Mouse (Mus musculus): ENCODE measurements around the gene Dok3. TPM values are rescaled to one million over a fixed set of nuclear protein-coding genes. Genes with fewer than 3 reads are reported as not detected.

Dok3 gene
- total and polyA plus RNA-seq, 2 experiments from 2014 or later = 1.1 to 4.7 TPM

- H3K4me3 ChIP-seq (ENCODE audit: low read length) = peak within 1 kb of the TSS; percentile 71
- no peak for TF ChIP-seq CTCF (IDR thresholded peaks at IDR 0.05; ENCODE audit: low read depth)
- peak; percentile 79 for ATAC-seq
- H3K4me1 ChIP-seq (ENCODE audit: insufficient read depth, low read length) = peaks cover 19% of the 10 kb centered on the region
- H3K27me3 ChIP-seq (ENCODE audit: insufficient read depth, low read length) = no peaks in the 10 kb centered on the region
- under 1% methylated on average over 51 of the region's 83 CpGs for WGBS
- peak within 1 kb of the TSS; percentile 99 for H3K9ac ChIP-seq (replicated peaks; ENCODE audit: low read length)
- H3K27ac ChIP-seq = peak within 1 kb of the TSS; percentile 99
- H3K36me3 ChIP-seq (ENCODE audit: insufficient read depth, low read length) = no peaks in the 10 kb centered on the region
- H3K4me2 ChIP-seq (ENCODE audit: low read depth, low read length) = peak within 1 kb of the TSS; percentile 89
- DNase-seq (ENCODE audit: low spot score) = peak; percentile 88
- H3K9me3 ChIP-seq (ENCODE audit: low read length) = no peaks in the 10 kb centered on the region
Measured at GRCm38 (mm10) chr13:55487578-55488498, 41.3 kb downstream of the Dok3 start, which contains the start of gene Dbn1. Dbn1 (minus strand) TSS chr13:55488111.

- ATAC-seq (peak; percentile 48), DNase-seq (ENCODE audit: low spot score) (peak; percentile 75)
- Histone ChIP-seq H3K36me3 (ENCODE audit: insufficient read depth, low read length) (peaks cover 3% of the 10 kb centered on the region; the same call in 1 of the 2 replicates), H3K27me3 (ENCODE audit: insufficient read depth, low read length) (no peaks in the 10 kb centered on the region), H3K27ac (peak overlapping the region; percentile 99), H3K9ac (replicated peaks; ENCODE audit: low read length) (peak overlapping the region; percentile 99), H3K9me3 (ENCODE audit: low read length) (no peaks in the 10 kb centered on the region), H3K4me1 (ENCODE audit: insufficient read depth, low read length) (peaks cover 23% of the 10 kb centered on the region), H3K4me3 (ENCODE audit: low read length) (peak overlapping the region; percentile 71), H3K4me2 (ENCODE audit: low read depth, low read length) (peak overlapping the region; percentile 89)
- under 1% methylated on average over 28 of the region's 29 CpGs for WGBS
- no peak for TF ChIP-seq CTCF (IDR thresholded peaks at IDR 0.05; ENCODE audit: low read depth)
Measured at GRCm38 (mm10) chr13:55486916-55487577, 42.0 kb downstream of the Dok3 start.

DNA sequence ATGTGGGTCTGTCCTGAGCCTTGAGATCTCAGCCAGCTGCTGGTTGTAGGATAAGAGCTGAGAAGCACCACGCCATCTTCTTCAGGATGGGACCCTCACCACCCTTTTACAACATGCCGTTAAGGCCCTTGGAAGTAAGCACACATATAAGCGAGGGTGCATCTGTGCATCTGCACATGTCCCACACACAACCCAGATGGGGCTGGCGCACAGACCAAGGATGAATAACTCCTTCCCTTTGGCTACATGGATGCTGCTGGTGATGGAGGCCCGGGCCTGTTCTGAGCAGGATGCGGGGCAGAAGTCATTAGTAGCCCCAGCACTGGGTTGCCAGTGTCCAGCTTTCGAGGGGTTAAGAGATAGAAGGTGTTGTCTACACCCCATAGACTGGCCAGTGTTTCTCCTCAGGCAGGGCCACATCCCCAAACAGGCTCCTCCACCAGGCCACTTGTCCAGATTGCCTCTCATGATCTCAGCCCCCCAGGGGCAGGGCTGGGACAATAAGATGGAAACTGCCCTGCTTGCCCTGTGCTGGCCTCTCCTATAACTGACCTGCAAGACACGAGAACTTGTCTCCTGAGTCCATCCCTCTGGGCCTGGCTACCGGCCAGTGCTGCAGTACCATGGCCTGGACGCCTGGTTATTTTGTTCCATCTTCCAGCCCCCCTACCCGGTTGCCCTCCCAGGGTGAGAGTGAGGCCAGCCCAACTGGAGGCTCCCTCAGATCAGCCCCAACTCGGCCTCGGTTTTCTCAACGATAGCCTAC, 42.9 kb downstream of the Dok3 start:
- peak; percentile 62 for DNase-seq (ENCODE audit: low spot score)
- TF ChIP-seq CTCF (IDR thresholded peaks at IDR 0.05; ENCODE audit: low read depth) = 0 out of 2 replicates have a peak, but pooled peaks have one; percentile 13
- H3K4me1 ChIP-seq (ENCODE audit: insufficient read depth, low read length) = peaks cover 23% of the 10 kb centered on the region

GRCm38 (mm10) chr13:55484520-55485088, 44.5 kb downstream of the Dok3 start:
- peak; percentile 34 for DNase-seq (ENCODE audit: low spot score)
- H3K4me1 ChIP-seq (ENCODE audit: insufficient read depth, low read length) = peaks cover 23% of the 10 kb centered on the region
- WGBS = 13% methylated on average over 7 of the region's 7 CpGs

More for the DNA sequence above, 42.9 kb downstream of the Dok3 start:
- 21% methylated on average over 14 of the region's 14 CpGs for WGBS
- Histone ChIP-seq H3K4me3 (ENCODE audit: low read length) (peak overlapping the region; percentile 71), H3K9ac (replicated peaks; ENCODE audit: low read length) (peak overlapping the region; percentile 99), H3K4me2 (ENCODE audit: low read depth, low read length) (peak overlapping the region; percentile 89), H3K27me3 (ENCODE audit: insufficient read depth, low read length) (no peaks in the 10 kb centered on the region), H3K36me3 (ENCODE audit: insufficient read depth, low read length) (peaks cover 10% of the 10 kb centered on the region; the same call in 1 of the 2 replicates), H3K27ac (peak overlapping the region; percentile 99), H3K9me3 (ENCODE audit: low read length) (no peaks in the 10 kb centered on the region)
- no peak for ATAC-seq

DNA sequence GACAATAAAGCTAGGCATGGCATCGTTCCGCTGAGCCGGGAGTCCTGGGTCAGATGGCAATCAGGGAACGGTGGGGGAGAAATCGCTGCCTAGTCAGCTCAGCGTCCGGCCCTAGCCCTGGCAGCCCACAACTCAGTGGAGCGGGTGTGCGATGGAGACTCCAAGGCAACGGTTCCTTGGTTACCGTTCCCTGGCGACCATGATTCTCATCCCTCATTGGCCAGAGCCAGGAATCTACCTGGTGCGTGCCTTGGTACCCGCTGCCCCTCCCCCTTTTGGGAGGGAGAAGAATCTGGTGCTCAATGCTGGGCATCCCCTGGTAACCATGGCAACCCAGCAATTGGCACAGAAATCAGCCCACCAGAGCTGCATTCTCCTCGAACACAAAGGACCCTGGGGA, 45.5 kb downstream of the Dok3 start:
- peak; percentile 95 for DNase-seq (ENCODE audit: low spot score)
- no peak for TF ChIP-seq CTCF (IDR thresholded peaks at IDR 0.05; ENCODE audit: low read depth)
- Histone ChIP-seq H3K4me1 (ENCODE audit: insufficient read depth, low read length) (peaks cover 23% of the 10 kb centered on the region), H3K27me3 (ENCODE audit: insufficient read depth, low read length) (no peaks in the 10 kb centered on the region), H3K9me3 (ENCODE audit: low read length) (no peaks in the 10 kb centered on the region), H3K9ac (replicated peaks; ENCODE audit: low read length) (peak overlapping the region; percentile 41), H3K27ac (peak overlapping the region; percentile 99), H3K4me2 (ENCODE audit: low read depth, low read length) (peak overlapping the region; percentile 89), H3K4me3 (ENCODE audit: low read length) (peak overlapping the region; percentile 71), H3K36me3 (ENCODE audit: insufficient read depth, low read length) (peaks cover 36% of the 10 kb centered on the region)
- WGBS = 6% methylated on average over 15 of the region's 15 CpGs
- peak; percentile 85 for ATAC-seq

More at GRCm38 (mm10) chr13:55484520-55485088, 44.5 kb downstream of the Dok3 start:
- Histone ChIP-seq H3K27ac (peak overlapping the region; percentile 99), H3K9me3 (ENCODE audit: low read length) (no peaks in the 10 kb centered on the region), H3K9ac (replicated peaks; ENCODE audit: low read length) (peak overlapping the region; percentile 99), H3K4me2 (ENCODE audit: low read depth, low read length) (peak overlapping the region; percentile 89), H3K36me3 (ENCODE audit: insufficient read depth, low read length) (peaks cover 26% of the 10 kb centered on the region), H3K27me3 (ENCODE audit: insufficient read depth, low read length) (no peaks in the 10 kb centered on the region), H3K4me3 (ENCODE audit: low read length) (peak overlapping the region; percentile 71)
- TF ChIP-seq CTCF (IDR thresholded peaks at IDR 0.05; ENCODE audit: low read depth) = no peak
- no peak for ATAC-seq

- peak overlapping the region; percentile 89 for H3K4me2 ChIP-seq (ENCODE audit: low read depth, low read length)
- peaks cover 37% of the 10 kb centered on the region for H3K36me3 ChIP-seq (ENCODE audit: insufficient read depth, low read length)
Measured at GRCm38 (mm10) chr13:55483071-55483470, 46.0 kb downstream of the Dok3 start.

More at GRCm38 (mm10) chr13:55483071-55483470, 46.0 kb downstream of the Dok3 start:
- DNase-seq (ENCODE audit: low spot score) (no peak), ATAC-seq (no peak)
- peak overlapping the region; percentile 71 for H3K4me3 ChIP-seq (ENCODE audit: low read length)
- H3K27ac ChIP-seq = peak overlapping the region; percentile 99
- peak overlapping the region; percentile 35 for H3K9ac ChIP-seq (replicated peaks; ENCODE audit: low read length)
- TF ChIP-seq CTCF (IDR thresholded peaks at IDR 0.05; ENCODE audit: low read depth) = no peak
- 17% methylated on average over 9 of the region's 9 CpGs for WGBS
- H3K9me3 ChIP-seq (ENCODE audit: low read length) = no peaks in the 10 kb centered on the region
- no peaks in the 10 kb centered on the region for H3K27me3 ChIP-seq (ENCODE audit: insufficient read depth, low read length)
- peaks cover 23% of the 10 kb centered on the region for H3K4me1 ChIP-seq (ENCODE audit: insufficient read depth, low read length)

Data from hindbrain, postnatal 0 days (tissue).